Mouse (Mus musculus) heart, embryonic 12.5 days (tissue): Measurements from ENCODE around the gene Prkce. TPM values are rescaled to one million over a fixed set of nuclear protein-coding genes. Genes with fewer than 3 reads are reported as not detected.

Experiments
- ATAC-seq: fragments of 200-750 bp; cut with Nextera tagmentation; 2 replicates; pipeline ENCODE4 v1.8.0; 2017; ENCODE audit warnings: moderate TSS enrichment, moderate library complexity; ENCODE audit not compliant: insufficient number of reproducible peaks, low FRiP score
- H3K27ac ChIP-seq: fragments of 300-500 bp; sonication (generic); 2 replicates; pipeline ENCODE4 v1.5.1; 2016; ENCODE audit warnings: mild to moderate bottlenecking, moderate library complexity; ENCODE audit not compliant: poor library complexity, severe bottlenecking
- H3K27me3 ChIP-seq: fragments of 300-500 bp; sonication (generic); replicated peaks from 2 replicates; pipeline ENCODE4 v1.6.1; 2016; ENCODE audit warnings: mild to moderate bottlenecking, moderate library complexity
- H3K36me3 ChIP-seq: fragments of 300-500 bp; sonication (generic); 2 replicates; pipeline ENCODE4 v1.6.1; 2016; ENCODE audit warnings: mild to moderate bottlenecking, moderate library complexity
- H3K4me1 ChIP-seq: fragments of 300-500 bp; sonication (generic); replicated peaks from 2 replicates; pipeline ENCODE4 v1.6.1; 2016; ENCODE audit warnings: mild to moderate bottlenecking
- H3K4me2 ChIP-seq: fragments of 300-500 bp; sonication (generic); 2 replicates; pipeline ENCODE4 v1.6.1; 2016; ENCODE audit warnings: mild to moderate bottlenecking, moderate library complexity
- H3K4me3 ChIP-seq: fragments of 300-500 bp; sonication (generic); 2 replicates; pipeline ENCODE4 v1.5.1; 2016; ENCODE audit warnings: mild to moderate bottlenecking
- H3K9ac ChIP-seq: fragments of 300-500 bp; sonication (generic); 2 replicates; pipeline ENCODE4 v1.6.1; 2016; ENCODE audit warnings: mild to moderate bottlenecking, moderate library complexity
- H3K9me3 ChIP-seq: fragments of 300-500 bp; sonication (generic); replicated peaks from 2 replicates; pipeline ENCODE4 v1.6.1; 2016; ENCODE audit warnings: mild to moderate bottlenecking, moderate library complexity
- WGBS: fragments of 180-500 bp; shearing (Covaris S2); methylation state at CpG from one replicate; pipeline ENCODE4 v1.1.7; 2016; 5-methylcytosine and 5-hydroxymethylcytosine counted together
- polyA plus RNA-seq: library from polyadenylated mRNA; unstranded; fragments of >200 nt; fragmentation: Nextera tagmentation; extraction: Ambion mirVana; gene quantifications from 2 replicates; pipeline ENCODE4 v1.2.1, GENCODE M21; 2016

The Prkce gene
- polyA plus RNA-seq, 1 experiment from 2014 or later: 12.0 TPM

DNA sequence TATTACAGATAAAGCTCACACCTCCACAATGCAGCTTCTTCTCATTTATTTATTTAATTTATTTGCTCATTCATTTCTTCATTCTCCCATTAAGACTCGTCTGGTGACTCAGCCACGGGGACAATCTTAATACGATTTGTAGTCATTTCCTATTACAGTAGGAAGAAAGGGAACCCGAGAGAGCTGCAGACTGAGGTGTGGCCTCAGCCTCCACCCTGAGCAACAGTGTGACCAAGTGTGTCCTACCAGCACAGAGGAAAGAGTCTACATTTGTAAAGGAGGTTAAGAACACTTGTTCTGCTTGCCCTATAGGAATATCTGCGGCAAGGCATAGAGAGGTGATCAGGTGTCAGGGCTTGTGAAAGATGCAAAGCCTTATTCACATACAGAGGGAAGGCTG, 155.3 kb downstream of the Prkce start:
- WGBS: 74% methylated on average over 5 of the region's 5 CpGs
- no peak for ATAC-seq
- Histone ChIP-seq H3K4me1 (peaks cover 53% of the 10 kb centered on the region), H3K9me3 (no peaks in the 10 kb centered on the region), H3K9ac (no peak overlapping the region), H3K4me3 (no peak overlapping the region), H3K27ac (no peak overlapping the region), H3K27me3 (no peaks in the 10 kb centered on the region), H3K36me3 (0 out of 2 replicates have a peak, but pooled peaks cover 5% of the 10 kb centered on the region), H3K4me2 (no peak overlapping the region)

DNA sequence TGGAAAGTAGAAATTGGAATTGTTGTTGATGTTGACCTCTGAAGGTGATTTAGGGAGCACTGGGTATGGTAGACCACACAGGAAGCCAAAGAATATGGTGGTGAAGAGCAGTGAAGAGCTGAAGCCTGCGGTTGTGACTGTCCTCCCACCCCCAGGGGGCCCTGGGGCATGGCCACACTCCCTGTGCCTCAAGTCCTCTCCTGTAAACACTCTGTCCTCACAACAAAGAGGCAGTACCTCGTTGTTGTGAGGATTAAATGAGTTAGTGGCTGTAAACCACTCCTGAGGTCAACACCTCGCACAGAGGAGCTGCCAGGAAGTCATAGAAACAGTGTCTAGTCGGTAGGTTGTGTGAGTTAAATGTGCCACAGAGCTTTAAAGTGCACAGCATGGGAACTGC, 155.7 kb downstream of the Prkce start:
- Histone ChIP-seq H3K4me1 (peaks cover 56% of the 10 kb centered on the region), H3K27me3 (no peaks in the 10 kb centered on the region), H3K4me2 (no peak overlapping the region), H3K9me3 (no peaks in the 10 kb centered on the region), H3K27ac (no peak overlapping the region), H3K4me3 (no peak overlapping the region), H3K36me3 (0 out of 2 replicates have a peak, but pooled peaks cover 3% of the 10 kb centered on the region), H3K9ac (no peak overlapping the region)
- 60% methylated on average over 4 of the region's 4 CpGs for WGBS
- ATAC-seq: no peak

DNA sequence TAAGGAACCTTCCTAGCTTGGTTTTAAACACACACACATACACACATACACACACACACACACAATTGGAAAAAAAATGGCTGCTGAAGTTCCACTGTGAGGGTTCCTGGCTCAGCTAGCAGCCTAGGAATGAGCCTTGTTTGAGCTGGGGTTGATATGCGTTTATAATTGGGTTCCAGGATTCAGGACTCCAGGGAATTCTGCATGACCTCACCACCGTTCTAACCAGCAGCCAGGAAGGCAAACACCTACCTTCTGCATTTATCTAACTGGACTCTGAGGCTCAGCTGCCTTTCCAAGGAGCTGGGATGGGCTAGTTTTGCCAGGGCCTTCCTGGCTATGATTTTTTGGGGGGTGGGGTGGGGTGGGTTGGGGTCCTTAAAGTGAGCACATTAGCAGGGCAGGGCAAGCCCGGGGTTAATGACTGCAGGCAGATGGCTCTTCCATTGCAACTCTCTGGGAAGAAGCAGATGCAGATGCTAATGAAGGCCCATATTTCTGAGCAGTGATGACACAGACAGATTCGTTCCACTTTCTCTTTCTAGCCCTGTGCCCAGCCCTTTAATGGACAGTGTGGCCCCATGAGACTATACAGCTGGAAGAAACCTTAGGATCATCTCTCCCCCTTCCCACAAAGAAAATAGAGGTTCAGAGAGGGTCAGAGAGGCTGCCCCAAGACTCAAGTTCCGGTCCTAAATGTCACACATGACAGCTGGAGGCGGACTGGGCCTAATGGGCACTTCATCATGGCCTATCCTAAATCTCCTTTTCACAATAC, 156.5 kb downstream of the Prkce start:
- Histone ChIP-seq H3K4me3 (no peak overlapping the region), H3K4me1 (peaks cover 64% of the 10 kb centered on the region), H3K27me3 (no peaks in the 10 kb centered on the region), H3K36me3 (no peaks in the 10 kb centered on the region), H3K27ac (no peak overlapping the region; the same call in 1 of the 2 replicates), H3K9me3 (no peaks in the 10 kb centered on the region), H3K4me2 (no peak overlapping the region), H3K9ac (no peak overlapping the region)
- ATAC-seq: no peak
- 56% methylated on average over 6 of the region's 6 CpGs for WGBS

DNA sequence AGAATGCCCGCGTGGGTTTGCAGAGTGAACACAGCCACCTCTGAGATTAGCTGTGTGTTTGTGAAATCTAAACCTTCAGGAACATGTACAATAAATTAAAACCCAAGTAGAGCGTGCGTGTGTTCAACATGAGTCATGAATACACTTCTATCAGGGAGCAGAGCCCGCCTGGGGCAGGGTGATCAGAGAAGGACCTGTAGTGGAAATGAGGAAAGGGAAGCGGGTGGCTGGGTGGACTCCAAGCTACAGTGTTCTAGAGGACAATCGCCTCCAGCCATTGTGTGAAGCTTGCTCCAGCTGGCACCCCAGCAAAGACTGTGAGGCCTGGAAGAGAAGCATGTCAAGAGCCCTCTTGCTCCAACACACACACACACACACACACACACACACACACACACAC, 157.2 kb downstream of the Prkce start:
- WGBS: 71% methylated on average over 7 of the region's 7 CpGs
- H3K27ac ChIP-seq: no peak overlapping the region

DNA sequence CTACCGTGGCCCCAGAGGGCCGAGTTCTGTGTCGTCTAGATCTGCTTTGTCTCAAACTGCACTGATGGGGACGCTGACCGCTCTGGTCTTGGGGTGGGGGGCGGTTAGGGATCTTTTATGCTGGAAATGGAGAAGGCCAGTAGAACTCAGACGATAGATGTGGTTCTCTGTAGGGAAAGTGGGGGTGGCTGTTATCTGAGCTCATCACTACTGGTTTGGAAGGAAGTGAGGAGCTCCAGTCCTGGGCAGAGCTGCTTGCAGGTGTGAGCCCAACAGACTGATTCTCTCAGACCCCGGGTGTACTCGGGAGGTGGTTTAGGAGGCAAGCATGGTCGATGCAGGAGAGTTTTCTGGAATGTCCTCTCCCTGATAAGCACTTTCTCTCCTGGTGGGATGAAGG, 157.7 kb downstream of the Prkce start:
- no peaks in the 10 kb centered on the region for H3K36me3 ChIP-seq
- H3K9me3 ChIP-seq: no peaks in the 10 kb centered on the region
- H3K9ac ChIP-seq: no peak overlapping the region
- no peaks in the 10 kb centered on the region for H3K27me3 ChIP-seq
- no peak overlapping the region for H3K27ac ChIP-seq
- no peak overlapping the region for H3K4me3 ChIP-seq
- ATAC-seq: no peak
- WGBS: 60% methylated on average over 10 of the region's 10 CpGs
- no peak overlapping the region; the same call in 1 of the 2 replicates for H3K4me2 ChIP-seq
- peaks cover 76% of the 10 kb centered on the region for H3K4me1 ChIP-seq

More for the DNA sequence above, 157.2 kb downstream of the Prkce start:
- Histone ChIP-seq H3K27me3 (no peaks in the 10 kb centered on the region), H3K4me2 (no peak overlapping the region), H3K4me3 (no peak overlapping the region), H3K4me1 (peaks cover 71% of the 10 kb centered on the region), H3K9ac (no peak overlapping the region; the same call in 1 of the 2 replicates), H3K36me3 (no peaks in the 10 kb centered on the region), H3K9me3 (no peaks in the 10 kb centered on the region)
- no peak for ATAC-seq

DNA sequence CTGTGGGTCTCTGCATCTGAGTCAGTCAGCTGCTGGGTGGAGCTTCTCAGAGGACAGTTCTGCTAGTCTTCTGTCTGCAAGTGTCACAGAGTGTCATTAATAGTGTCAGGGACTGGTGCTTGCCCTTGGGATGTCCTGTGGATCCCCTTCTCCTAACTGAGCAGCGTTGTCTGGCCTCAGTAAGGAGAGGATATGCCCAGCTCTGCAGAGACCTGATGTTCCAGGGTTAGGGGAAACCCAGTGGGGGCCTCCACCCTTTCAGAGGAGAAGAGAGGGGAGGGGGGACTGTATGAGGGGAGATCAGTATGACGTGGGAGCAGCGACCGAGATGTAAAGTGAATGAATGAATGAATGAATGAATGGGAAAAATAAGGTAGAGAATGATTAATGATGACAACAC, 160.4 kb downstream of the Prkce start:
- peaks cover 88% of the 10 kb centered on the region for H3K4me1 ChIP-seq
- no peak overlapping the region for H3K9ac ChIP-seq

DNA sequence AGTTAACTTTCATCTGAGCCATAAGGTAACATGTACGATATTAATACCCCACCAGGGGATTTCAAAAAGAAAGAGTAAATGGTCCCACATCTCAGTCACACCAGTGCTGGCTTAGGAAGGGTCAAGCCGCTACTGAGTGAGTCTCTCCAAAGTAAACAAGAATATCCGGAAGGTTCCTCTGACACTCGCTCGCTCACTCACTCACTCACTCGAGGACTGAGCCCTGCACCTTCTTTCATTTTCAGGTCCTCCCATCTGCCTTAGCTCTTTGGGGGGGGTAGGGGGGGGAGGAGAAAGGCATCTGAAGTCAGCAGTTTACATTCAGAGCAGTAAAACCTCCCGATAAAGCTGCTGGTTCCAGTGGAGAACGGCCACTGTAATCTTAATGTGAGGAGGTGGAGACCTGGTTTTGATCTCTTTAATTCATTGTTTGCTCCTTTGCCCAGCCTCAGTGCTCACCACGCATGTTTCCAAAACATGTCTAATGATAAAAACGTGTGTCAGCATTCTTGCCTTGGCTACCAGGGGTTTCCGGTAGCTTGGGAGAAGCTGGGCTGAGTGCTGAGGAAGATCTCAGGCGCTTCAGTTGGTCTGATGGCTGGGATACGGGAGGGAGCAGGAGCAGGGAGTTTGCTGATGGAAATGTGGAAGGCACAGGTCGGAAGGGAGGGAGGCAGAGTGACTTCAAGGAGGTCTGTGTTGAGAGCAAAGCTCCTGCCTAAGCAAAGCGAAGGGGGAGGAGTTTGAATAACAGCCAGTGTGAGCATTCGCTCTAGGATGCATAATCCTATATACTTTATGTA, 161.9 kb downstream of the Prkce start:
- H3K4me1 ChIP-seq: peaks cover 73% of the 10 kb centered on the region
- 0 out of 2 replicates have a peak overlapping the region, but pooled peaks have one; percentile 13 for H3K9ac ChIP-seq
- peak overlapping the region; percentile 30; the same call in 1 of the 2 replicates for H3K27ac ChIP-seq
- 18% methylated on average over 16 of the region's 16 CpGs for WGBS
- H3K4me2 ChIP-seq: peak overlapping the region; percentile 55
- no peaks in the 10 kb centered on the region for H3K36me3 ChIP-seq
- ATAC-seq: peak; percentile 66
- no peaks in the 10 kb centered on the region for H3K27me3 ChIP-seq
- no peaks in the 10 kb centered on the region for H3K9me3 ChIP-seq
- H3K4me3 ChIP-seq: no peak overlapping the region

More for the DNA sequence above, 160.4 kb downstream of the Prkce start:
- no peaks in the 10 kb centered on the region for H3K27me3 ChIP-seq
- H3K27ac ChIP-seq: no peak overlapping the region
- 58% methylated on average over 4 of the region's 4 CpGs for WGBS
- H3K4me3 ChIP-seq: no peak overlapping the region
- no peak for ATAC-seq
- H3K4me2 ChIP-seq: no peak overlapping the region
- no peaks in the 10 kb centered on the region for H3K36me3 ChIP-seq
- no peaks in the 10 kb centered on the region for H3K9me3 ChIP-seq

DNA sequence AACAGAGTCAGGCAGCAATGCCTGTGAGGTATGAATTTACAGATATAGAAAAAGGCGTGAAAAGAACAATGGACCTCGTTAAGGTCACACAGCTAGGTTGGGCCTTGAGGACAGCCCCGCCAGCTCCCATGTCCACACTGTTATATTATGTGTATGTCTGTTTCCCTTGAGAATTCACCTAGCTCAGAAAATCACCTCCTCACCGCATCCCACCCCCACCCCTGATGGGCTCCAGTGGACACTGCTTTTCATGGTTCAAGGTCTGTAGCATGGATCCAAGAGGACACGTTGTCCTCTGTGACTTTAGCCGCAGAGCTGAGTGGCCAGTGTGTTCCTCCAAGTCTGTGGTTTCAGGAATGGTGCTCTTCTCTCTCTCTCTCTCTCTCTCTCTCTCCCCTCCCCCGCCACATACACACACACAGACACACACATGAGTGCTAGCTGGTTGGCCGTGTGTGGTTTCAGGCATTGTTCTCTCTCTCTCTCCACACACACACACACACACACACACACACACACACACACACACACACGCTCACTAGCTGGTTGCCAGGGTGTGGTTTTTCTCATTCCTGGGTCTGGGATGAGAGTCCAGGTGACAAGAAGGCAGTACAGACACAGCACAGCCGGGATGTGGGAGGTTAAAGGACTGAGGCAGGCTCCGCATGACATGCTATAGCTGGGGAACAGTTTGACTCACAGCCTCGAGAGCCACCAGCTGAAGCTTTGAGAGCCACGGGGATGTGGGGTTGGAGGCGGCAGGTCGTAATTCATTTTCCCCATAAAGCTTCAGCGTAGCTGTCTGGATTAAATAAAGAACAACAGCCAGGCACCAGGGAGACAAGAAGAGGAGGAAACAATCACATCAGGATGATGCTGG, 162.7 kb downstream of the Prkce start:
- 56% methylated on average over 16 of the region's 16 CpGs for WGBS

DNA sequence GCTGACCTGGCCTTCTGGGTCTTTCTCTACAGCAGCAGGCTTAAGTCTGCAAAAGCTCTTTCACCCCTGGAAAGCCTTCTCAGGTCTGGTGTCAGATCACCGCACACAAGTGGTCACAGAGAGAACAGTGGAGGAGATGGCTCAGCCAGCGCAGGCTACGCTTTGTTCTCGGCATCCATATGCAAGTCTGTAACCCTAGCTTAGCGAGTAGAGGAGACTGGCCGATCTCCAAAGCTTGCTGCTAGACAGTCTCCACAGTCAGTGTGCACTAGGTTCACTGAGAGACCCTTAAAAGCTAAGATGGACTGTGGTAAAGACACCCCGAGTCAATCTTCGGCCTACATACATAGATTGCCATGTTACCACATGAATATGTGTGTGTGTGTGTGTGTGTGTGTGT, 164.2 kb downstream of the Prkce start:
- WGBS: 81% methylated on average over 8 of the region's 8 CpGs
- H3K4me1 ChIP-seq: peaks cover 73% of the 10 kb centered on the region

More for the DNA sequence above, 162.7 kb downstream of the Prkce start:
- Histone ChIP-seq H3K4me1 (peaks cover 73% of the 10 kb centered on the region), H3K27ac (no peak overlapping the region), H3K9me3 (no peaks in the 10 kb centered on the region), H3K9ac (no peak overlapping the region), H3K27me3 (no peaks in the 10 kb centered on the region), H3K36me3 (no peaks in the 10 kb centered on the region), H3K4me3 (no peak overlapping the region), H3K4me2 (no peak overlapping the region)
- no peak for ATAC-seq

DNA sequence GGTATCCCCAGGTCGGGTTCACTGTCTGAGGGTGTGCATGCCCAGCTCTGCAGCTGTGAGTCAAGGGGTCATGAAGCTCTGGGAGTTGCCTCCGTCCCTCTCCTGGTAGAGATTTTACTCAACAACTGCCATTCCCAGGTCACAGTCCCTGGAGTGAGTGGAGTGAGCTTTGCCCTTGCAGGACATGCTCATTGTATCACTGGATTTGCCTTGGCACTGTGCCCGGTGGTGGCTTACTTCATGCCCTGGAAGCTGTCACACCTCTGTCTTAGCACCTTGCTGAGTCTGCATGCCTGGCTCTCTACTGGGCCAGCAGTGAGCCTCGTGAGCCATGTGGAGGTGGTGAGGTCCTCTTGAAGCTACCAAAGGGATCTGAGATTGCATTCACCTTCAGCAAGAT, 167.4 kb downstream of the Prkce start:
- Histone ChIP-seq H3K9ac (no peak overlapping the region), H3K36me3 (no peaks in the 10 kb centered on the region), H3K9me3 (no peaks in the 10 kb centered on the region), H3K27me3 (no peaks in the 10 kb centered on the region), H3K4me3 (no peak overlapping the region), H3K4me1 (peaks cover 58% of the 10 kb centered on the region), H3K4me2 (no peak overlapping the region), H3K27ac (peak overlapping the region; percentile 58)
- WGBS: 57% methylated on average over 4 of the region's 4 CpGs
- peak; percentile 80 for ATAC-seq

More for the DNA sequence above, 164.2 kb downstream of the Prkce start:
- no peaks in the 10 kb centered on the region for H3K9me3 ChIP-seq
- H3K27ac ChIP-seq: no peak overlapping the region
- no peak overlapping the region for H3K4me3 ChIP-seq
- H3K36me3 ChIP-seq: no peaks in the 10 kb centered on the region
- H3K4me2 ChIP-seq: no peak overlapping the region
- H3K27me3 ChIP-seq: no peaks in the 10 kb centered on the region
- ATAC-seq: no peak
- peak overlapping the region; percentile 36; the same call in 1 of the 2 replicates for H3K9ac ChIP-seq
